Mouse (Mus musculus) lung, postnatal 10 days (tissue): ENCODE measurements around the gene Kncn.

ENCODE experiments used
- DNase-seq: peaks from one replicate; pipeline ENCODE4 v3.0.0; 2021

Kncn gene

DNA sequence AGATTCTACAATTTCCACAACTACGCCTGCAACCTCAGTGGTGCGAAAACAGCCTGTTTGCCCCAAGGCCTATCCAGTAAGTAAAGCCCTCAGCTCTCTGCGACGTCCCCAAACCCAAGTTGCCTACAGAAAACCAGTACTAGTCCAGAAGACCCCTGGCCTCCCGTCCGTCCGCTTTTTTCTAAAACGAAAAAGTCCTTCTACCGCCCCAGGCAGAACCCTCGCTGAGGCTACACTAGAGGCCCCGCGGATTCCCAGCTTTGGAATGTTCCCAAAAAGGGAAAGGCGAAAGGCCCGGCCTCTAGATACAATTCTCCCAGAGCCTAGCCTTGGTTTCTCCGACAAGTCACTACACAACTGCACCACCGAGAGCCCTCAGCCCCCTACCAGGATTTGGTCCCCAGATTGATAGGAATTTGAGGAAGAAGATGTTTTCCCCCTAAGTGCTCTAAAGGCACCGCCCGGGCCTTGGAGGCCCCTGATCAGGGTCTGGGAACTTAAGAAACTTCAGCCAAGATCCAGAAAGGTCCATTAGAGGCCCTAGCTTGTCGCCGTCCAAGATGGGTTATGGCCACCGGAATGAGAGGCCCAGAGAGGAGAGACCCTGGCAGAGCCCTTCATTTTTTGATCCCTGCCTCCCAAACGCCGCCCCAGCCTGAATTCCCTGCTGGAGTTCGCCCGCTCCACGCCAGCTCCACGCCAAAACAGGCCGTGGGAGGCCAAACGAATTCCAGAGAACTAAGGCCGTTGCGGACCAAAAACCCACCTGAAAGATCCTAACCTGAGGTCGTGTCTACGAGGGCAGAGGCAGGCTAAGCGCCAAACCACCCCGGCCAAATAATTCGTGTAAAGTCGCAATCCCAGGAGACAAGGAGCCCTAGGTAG lies 54.3 kb downstream of the Kncn start:
- DNase-seq, result no peak
